Mouse (Mus musculus): ENCODE data around the gene Kdelc1.

GRCm38 (mm10) chr1:44102259-44102717, 16.3 kb downstream of the Kdelc1 start, which contains the start of gene Tex30:
- TF ChIP-seq POLR2A (IDR thresholded peaks at IDR 0.05; ENCODE audit: insufficient read depth, low read depth, low read length): peak; percentile 71
- peak; percentile 36 for TF ChIP-seq CTCF (IDR thresholded peaks at IDR 0.05)

Measured in heart, adult 2 months (tissue).